Mouse (Mus musculus): ENCODE data around the gene Hcn1. TPM values are rescaled to one million over a fixed set of nuclear protein-coding genes. Genes with fewer than 3 reads are reported as not detected.
A peak's percentile ranks its signal among the peaks of the same experiment; 100 is the strongest.

Hcn1 gene
- total RNA-seq, 2 experiments from 2014 or later, result 0.36 to 0.45 TPM

DNA sequence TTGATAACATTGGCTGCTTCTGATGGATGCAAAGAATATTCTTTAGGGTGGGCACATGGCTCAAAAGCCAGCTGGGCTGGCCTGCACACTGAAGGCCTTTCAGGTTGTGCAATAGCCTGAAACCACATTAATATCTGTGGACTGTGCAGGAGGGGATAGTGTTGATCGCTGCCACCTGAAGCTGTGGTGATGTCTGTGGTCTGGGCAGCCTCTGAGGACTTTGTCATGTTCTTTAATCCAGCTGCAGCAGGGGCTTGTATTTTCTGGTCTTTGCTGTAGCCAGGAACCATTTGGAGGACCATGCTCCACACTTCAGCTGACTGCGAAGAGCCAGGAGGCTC lies 250.6 kb downstream of the Hcn1 start:
- no peak for DNase-seq (ENCODE audit: low spot score in 2 of 2)

DNA sequence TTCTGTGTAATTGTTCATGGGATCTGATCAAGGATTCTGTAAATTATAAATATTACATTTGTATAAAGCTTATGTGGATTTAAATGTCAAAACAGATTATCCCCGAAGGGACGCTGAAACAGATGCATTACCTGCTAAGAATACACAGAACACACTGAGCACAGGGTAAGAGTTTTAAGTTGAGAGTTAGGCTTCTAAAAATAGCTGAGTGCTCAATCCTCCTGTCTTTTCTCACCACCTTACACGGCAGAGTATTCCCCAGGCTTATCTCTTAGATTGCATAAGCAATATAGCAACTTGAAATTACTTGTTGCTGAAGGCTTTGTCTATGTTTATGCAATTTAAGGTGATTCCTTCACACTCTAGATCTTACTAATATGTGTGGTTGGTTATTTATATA lies 256.3 kb downstream of the Hcn1 start:
- no peak for DNase-seq (ENCODE audit: low spot score in 2 of 2)

DNA sequence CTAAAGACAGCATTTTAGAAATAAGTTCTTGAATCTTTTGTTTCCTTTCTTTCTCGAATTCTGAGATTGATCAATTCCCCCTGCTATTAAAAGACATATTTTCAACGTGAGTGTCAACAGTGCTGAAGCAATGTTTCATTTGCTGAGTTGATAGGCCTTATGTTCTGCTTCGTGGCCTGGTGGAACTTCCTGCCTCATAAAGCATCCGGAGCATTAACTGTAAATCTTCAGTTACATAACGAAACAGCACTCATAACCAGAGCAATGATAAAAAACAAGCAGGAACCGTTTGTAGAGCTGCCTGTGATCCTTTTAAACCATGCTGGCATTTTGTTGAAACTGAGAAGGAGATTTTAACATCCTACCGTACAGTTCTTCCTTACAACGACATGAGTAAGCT lies 275.7 kb downstream of the Hcn1 start:
- DNase-seq (ENCODE audit: low spot score in 2 of 2), result no peak

DNA sequence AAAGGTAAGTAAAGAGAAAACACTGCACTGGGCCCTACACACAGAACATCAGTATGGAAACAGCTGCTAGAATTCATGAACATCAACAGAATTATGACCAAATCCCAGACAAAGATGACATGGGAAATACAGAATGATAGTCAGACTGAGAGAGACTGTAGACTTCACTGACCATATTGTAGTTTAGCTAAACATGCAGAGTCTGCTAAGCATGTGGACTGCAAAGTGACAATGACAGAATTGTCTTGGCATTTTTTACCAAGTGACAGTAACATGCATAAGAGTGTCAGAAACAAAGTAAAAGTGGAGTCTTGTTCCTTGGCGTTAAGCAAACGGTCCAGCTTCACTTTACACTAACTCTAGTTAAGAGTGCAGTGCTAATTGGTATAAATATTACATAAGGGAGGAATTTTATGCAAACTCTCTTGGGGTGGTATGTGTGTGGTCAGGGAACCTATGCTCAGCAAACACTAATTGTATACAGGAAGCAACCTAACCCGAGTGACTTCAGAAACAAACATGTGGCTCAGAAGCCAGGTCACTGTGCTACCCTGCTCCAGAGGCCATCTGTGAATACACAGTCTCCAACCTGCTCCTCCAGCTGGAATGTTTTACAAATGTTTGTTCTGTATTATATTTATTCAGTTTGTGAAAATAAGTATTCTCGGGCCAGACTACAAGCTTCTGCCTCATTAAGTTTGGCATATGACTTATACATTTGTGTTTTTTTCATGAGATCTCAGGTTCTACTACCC lies 278.5 kb downstream of the Hcn1 start:
- no peak for DNase-seq (ENCODE audit: low spot score in 2 of 2)

DNA sequence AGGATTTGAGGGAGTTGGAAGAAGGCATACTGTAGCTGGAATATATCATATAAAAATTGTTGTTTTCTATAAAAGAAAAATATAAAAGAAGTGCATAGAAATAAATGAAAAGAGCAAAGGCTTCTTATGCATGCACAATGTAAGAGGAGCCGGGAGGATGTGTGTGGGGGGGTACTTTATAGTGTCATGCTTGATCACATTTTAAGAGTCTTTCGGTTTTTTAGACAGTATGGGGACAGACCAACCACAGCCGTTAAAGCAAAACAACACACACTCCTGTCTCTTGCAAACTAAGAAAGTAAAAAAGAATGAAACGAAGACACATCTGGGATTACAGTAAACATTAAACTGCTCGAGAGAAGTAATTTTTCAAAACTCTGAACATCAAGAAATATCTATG lies 290.0 kb downstream of the Hcn1 start:
- DNase-seq (ENCODE audit: low spot score in 2 of 2), result no peak

DNA sequence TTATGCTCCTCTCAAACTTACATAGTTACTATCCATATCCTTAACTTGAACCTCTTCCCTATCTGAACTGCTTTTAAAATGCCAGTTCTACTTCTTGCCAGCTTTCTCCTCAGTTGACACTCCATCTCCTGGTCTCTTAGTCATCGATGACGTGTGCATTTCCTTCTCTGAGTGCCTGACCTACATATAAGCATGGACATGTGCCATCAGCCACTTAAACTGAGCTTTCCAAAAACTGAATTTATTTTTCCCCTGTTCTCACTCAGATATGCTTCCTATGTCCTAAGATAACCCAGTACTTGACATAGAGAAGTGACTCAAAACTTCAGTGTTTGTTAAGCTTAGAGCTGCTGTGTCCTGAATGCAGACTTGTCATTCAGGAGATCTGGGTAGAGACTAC lies 295.9 kb downstream of the Hcn1 start:
- no peak for DNase-seq (ENCODE audit: low spot score in 2 of 2)

DNA sequence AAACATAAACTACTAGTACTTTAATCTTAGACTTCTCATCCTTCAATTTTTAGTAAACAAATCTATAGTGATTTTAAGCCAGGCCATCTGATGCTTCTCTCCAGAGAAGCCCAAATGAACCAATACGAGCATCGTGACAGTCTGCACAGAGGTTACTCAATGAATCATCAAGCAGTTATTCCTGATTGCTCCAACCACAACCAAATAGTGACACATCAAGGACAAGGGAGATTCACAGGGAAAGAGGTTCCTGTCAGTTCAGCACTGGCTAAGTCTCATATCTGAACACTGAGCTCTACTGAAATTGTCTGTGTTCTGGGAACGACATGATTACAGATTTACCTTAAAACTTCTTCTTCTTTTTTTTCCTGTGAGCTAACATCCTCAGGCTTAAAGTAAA lies 305.7 kb downstream of the Hcn1 start:
- DNase-seq (ENCODE audit: low spot score in 2 of 2), result no peak

DNA sequence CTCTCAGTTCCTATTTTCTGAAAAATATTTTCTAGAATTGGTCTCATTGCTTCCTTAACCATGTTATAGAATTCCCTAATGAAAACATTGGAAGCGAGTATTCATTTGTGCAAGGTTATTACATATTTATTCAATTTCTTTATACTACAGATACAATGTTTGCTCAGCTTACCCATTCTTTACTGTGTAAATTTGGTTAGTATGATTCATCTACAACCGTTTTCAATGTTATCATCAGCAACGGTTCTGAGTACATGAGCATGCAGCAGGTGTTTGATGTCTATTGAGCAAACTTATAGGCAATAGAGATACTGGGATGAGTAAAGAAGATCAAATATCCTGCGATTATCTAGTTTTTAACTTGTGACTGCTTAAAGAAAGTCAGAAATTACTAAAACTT lies 327.6 kb downstream of the Hcn1 start:
- DNase-seq (ENCODE audit: low spot score in 2 of 2), result no peak

DNA sequence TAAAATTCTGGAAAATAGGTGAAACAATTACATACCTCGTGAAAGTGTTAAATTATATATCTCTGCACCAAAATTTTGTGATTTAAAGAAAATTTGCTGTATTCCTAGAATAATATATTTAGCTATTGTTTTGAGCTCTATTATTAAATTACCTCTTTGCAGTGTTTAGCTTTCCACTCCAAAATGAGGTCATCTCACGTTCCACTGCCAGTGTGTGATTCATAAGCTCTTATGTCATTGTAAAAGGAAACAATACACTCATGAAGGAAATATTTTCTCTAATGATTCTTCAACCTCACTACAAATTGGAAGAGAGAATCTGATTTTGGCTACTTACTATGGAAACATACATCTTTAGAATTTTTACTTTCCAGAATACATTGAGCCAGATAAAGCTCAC lies 329.6 kb downstream of the Hcn1 start:
- no peak for DNase-seq (ENCODE audit: low spot score in 2 of 2)

DNA sequence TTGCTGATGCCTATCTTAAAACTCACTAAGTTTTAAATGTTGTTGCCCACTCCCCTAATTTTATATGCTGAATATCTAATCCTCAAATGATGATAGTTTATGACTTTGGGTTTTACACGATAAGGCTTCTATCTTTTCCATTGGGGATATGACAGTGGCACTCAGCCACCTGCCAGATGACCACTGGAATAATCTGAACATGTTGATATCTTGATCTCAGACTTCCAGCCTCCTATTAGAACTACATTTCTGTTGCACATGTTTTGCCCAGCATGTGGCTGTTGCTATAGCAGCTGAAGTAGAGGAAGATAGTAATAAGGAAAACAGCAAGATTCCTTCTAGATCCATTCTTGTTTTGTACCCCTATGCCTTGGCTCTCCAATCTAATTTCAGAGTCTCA lies 336.6 kb downstream of the Hcn1 start:
- DNase-seq (ENCODE audit: low spot score in 2 of 2), result no peak

DNA sequence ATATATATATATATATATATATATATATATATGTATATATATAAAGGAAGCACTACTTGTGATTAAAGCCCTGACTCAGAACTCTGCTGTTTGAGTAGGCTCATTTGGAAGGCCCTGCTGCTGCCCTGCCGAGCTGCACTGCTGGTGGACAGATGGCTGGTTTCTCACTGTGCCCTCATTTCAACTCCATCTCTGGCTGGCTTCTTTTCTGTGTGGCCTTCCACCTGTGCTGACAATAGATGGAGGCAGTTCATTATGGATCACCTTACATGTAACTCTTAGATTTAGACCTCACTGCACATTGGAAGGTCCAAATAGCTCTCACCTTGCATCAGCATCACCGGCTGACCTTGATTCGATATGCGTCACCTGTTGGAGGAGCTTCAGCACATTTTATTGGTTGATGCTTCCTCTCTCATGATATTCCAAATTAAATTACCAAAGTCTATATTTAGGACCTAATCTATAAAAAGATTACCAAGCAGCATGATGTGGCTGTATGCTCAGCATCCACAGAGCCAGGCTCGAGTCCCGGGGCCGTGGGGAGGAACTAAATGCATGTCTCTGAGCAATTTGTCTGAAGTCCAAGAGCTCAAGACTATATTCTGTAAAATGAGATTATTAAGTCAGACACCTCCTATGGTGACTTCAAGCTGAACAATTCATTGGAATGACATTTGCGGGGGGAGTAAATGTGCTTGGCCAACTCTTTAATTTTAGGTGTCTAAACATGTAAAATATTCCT lies 338.6 kb downstream of the Hcn1 start:
- no peak for DNase-seq (ENCODE audit: low spot score in 2 of 2)

DNA sequence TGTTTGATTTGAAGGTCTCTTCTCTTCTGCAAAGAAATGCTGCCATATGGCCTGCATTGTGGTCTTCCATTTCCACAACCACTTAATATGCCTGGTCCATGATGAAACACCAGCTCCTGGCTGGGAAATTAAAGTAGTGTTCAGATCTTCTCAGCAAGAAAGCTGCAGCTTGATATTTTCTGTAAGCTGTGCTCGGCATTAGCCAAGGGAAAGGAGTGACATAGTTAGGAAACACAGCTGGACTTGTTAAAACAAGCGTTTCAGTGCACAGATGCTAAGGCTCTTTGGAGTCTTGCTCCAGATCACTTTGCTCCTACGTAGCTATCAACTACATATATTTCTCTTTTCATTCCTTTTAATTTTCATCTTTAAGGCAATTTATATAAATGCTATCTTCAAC lies 344.7 kb downstream of the Hcn1 start:
- DNase-seq (ENCODE audit: low spot score in 2 of 2), result no peak

DNA sequence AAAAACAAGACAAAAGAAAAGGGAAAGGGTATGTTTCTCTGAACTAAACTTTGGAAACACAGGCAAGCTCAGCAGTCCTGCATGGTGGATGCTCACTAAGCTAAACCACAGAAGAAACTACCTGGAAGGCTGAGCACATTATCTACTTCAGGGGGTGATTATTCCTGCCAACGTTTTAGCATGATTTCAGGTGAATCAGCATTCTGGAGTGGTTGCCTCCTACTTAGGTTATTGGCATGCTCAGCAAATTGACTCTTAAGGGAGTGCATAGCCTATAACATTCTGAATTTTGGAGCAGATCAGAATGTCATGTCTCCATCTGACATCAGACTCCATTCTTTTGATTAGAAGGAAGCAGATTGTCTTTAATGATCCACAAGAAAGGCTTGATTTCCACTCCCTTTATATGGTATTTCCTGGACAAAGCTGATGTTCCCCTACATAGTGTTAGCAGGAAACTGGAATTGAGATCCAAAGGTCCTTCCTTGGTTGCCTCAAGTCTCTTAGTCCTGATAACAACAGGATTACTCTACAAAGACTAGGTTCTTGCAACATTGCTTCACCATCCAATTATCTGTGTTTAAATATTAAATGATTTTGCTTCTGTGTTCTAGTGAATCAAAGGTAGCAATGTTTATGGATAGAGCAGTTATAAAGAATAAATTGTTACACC lies 345.7 kb downstream of the Hcn1 start:
- DNase-seq (ENCODE audit: low spot score in 2 of 2), result no peak

DNA sequence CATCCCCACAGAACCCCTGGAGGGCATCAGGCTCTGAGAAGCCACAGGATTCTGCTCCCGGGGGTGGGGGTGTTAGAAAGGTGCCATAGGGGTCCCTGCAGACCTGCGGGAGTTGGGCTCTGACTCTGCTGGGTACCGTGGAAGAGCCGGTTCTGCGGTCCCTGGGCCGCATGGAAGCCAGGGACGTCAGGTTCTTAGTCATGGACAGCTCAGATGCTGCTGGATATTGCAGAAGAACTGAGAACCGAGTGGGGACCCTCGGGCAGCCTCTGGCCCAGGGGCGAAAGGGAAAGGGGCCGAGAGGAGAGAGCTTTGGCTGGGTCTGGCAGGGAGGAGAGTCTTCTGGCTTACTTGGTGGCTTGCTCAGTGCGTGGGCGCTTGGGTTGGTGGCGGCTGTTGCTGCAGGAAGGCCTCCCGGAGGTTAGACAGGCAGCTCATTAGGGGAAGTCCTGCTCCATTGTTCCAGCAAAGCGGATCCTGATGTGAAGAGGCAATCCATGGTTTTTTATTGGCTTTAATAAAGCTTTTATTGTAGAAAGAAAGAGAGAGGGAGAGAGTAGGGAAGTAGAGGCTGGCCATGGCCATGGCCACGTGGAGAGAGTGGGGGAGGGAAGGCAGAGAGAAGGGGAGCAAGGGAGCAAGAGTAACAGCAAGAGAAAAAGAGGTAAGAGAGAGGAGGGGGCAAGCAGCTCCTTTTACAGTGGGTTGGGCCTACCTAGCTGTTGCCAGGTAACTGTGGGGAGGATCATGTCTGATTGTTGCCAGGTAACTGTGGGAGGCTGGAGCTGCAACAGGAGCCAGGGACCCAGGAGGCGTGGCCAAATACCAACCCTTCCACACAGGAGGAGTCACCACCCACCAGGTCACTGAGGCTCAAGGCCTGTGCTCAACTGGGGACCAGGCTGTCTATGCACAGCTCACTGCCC lies 356.6 kb downstream of the Hcn1 start:
- no peak for DNase-seq (ENCODE audit: low spot score in 2 of 2)

DNA sequence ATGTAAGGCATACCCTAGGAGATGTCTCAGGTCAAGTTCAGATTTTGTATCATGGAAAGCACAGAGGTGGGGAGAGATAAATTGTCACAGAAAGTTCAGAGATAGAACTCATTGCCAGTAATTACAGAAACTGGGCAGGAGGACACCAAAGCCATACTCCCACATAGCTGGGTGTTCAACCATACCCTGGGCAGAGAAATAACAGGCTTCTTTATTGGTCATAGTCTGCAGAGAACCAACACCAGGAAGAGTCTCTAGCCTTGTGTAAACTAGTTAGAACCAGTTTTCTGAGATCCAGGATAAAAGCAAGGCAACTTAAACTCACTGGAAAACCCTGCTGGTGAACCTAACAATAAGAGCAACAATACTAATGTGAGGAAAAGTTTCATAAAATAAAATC lies 362.5 kb downstream of the Hcn1 start:
- DNase-seq (ENCODE audit: low spot score in 2 of 2), result no peak

DNA sequence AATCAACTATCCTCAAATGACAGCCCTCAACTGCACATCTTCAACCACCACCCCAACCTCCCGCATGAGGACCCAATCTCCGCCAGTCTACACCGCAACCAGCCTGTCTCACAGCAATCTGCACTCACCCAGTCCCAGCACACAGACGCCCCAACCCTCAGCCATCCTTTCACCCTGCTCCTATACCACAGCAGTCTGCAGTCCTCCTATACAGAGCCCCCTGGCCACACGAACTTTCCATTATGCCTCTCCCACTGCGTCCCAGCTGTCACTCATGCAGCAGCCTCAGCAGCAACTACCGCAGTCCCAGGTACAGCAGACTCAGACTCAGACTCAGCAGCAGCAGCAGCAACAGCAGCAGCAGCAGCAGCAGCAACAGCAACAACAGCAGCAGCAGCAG lies 373.3 kb downstream of the Hcn1 start:
- peak in 1 of 2 experiments; percentile 2 for DNase-seq (ENCODE audit: low spot score in 2 of 2)

DNA sequence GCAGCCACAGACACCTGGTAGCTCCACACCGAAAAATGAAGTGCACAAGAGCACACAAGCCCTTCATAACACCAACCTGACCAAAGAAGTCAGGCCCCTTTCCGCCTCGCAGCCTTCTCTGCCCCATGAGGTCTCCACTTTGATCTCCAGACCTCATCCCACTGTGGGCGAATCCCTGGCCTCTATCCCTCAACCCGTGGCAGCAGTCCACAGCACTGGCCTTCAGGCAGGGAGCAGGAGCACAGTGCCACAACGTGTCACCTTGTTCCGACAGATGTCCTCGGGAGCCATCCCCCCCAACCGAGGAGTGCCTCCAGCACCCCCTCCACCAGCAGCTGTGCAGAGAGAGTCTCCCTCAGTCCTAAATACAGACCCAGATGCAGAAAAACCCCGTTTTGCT lies 373.7 kb downstream of the Hcn1 start:
- DNase-seq (ENCODE audit: low spot score in 2 of 2), result peak in 1 of 2 experiments; percentile 2

DNA sequence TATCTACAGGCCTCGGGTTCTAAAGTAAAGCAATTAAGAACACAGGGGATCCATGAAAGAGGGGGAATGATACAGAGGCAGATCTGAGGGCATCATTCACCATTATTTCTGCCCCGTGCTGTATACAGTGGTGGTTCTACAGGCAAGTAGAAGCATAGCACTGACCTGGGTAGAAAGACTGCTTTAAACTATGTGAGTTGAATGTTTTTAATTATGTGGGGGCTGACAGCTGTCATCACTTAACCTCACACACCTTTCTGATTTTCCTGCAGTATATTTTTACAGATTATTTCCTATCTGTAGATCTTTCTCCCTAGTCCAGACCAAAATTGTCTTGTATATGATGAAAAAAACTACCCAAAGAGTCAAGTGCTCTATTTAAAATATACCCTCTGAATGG lies 382.2 kb downstream of the Hcn1 start:
- DNase-seq (ENCODE audit: low spot score in 2 of 2), result no peak

DNA sequence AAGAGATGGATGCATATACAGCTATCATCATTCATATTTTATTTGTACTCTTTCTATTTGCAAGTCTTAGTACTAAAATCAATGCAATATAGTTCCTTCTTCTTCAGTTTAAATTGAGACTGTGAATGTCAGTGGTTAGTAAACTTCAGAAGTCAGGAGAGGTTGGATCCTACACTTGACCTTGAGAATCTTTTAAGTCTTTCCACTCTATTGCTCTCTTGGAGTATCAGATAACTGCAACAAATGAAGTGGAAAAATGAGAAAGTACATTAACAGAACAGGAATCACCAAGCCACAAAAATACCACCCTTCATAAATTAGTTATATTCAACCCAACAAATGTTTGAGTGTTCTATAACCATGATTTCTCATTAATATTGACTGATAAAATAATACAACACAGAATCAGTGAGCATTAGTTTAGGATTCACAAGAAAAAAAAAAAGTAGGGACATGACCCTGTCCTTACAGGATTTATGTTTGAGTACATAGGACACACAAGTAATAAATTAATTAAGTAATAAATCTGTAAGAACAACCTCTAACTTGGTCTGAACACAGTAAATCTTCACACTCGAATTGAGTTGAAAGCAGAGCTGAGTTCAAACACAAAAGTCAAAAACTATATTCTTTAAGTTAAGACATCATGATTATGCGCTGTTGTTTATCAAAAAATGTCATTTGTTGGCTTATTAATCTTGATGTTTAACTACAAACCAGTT lies 397.8 kb downstream of the Hcn1 start:
- no peak for DNase-seq (ENCODE audit: low spot score in 2 of 2)

DNA sequence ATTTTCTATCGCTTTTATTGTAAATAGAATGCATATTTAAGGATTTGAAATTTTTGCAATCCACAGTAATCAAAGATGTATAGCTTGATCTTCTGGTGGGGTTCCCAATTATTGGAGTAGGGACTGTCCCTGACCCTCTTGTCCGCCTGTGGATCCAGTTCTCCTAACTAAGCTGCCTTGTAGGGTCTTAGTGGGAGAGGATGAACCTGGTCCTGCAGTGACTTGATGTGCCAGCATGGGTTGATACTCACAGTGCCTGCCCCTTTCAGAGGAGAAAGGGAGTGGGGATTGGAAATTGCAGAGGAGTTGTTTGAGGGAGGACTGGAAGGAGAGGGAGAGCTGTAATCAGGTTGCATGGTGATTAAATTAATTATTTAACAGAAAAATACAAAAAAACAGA lies 398.4 kb downstream of the Hcn1 start:
- no peak for DNase-seq (ENCODE audit: low spot score in 2 of 2)

DNA sequence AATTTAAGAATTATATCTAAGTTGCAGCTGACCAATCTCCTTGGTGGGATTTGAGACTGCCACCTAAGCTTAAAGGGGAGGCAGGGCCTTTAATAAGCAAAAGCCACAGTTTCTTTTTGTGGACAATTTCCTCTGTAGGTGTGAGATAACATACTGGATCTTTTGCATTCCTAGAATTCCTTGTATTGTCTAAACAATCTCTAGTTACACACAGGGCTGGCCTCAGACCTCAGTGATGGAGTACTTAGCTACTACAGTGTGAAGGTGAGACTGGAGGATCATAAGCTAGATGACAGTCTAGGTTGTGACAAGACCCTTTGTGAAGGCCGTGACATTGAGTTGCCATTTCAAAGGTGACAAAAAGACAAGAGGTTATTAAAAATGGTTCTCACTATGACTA lies 419.1 kb downstream of the Hcn1 start:
- DNase-seq (ENCODE audit: low spot score in 2 of 2), result no peak
